8 mouse cellular contexts compared by ENCODE assay signal in the genomic region with DNA sequence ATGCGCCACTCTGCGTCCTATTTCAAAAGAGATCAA. TPM values are rescaled to one million over a fixed set of nuclear protein-coding genes. Genes with fewer than 3 reads are reported as not detected.
DNase-seq lines count a peak whose midpoint lies in the region; ATAC-seq and TF ChIP-seq lines count a peak whose summit lies in the region.

A gene (minus strand): TSS at position 1 of the 36 bp plus-strand sequence.

- intact Hi-C loops in gastrocnemius, adult 2 months (cut with DNase I) = no loop called here

- H3K9ac ChIP-seq in hindbrain, postnatal 0 days (replicated peaks; ENCODE audit: low read length) = peak within 1 kb of the TSS; percentile 76

- no peaks in the 10 kb centered on the region for H3K27me3 ChIP-seq in hindbrain, postnatal 0 days (ENCODE audit: insufficient read depth, low read length)

- H3K4me2 ChIP-seq in hindbrain, postnatal 0 days (ENCODE audit: low read depth, low read length) = peak within 1 kb of the TSS; percentile 68

- 0% methylated on average over 2 of the region's 2 CpGs for WGBS in hindbrain, postnatal 0 days

- ATAC-seq in hindbrain, postnatal 0 days = no peak
- ATAC-seq in megakaryocyte, adult 5-6 weeks (ENCODE audit: poor library complexity, severe bottlenecking) = no peak

- peak within 1 kb of the TSS; percentile 92 for H3K27ac ChIP-seq in gastrocnemius, adult 2 months
- H3K27ac ChIP-seq in hindbrain, postnatal 0 days = peak within 1 kb of the TSS; percentile 95

- peaks cover 7% of the 10 kb centered on the region; the same call in 1 of the 2 replicates for H3K4me1 ChIP-seq in hindbrain, postnatal 0 days (ENCODE audit: insufficient read depth, low read length)

- no peak for TF ChIP-seq CTCF in gastrocnemius, adult 2 months (IDR thresholded peaks at IDR 0.05)
- no peak for TF ChIP-seq CTCF in hindbrain, postnatal 0 days (IDR thresholded peaks at IDR 0.05; ENCODE audit: low read depth)

- H3K4me3 ChIP-seq in gastrocnemius, adult 2 months = peak within 1 kb of the TSS; percentile 95
- peak within 1 kb of the TSS; percentile 90 for H3K4me3 ChIP-seq in hindbrain, postnatal 0 days (ENCODE audit: low read length)

- no peak for DNase-seq in heart, adult 18-20 months
- no peak for DNase-seq in heart, adult 9 months (ENCODE audit: low spot score in 2 of 2)
- no peak for DNase-seq in adrenal gland, adult 8-10 months
- DNase-seq in gastrocnemius, adult 2 months = no peak
- DNase-seq in hindbrain, postnatal 0 days (ENCODE audit: low spot score) = no peak
- DNase-seq in Muller cell, postnatal 12 days (ENCODE audit: inconsistent ontology term) = no peak
- DNase-seq in frontal cortex, postnatal 10 days (ENCODE audit: low spot score in 2 of 2) = no peak

- no peaks in the 10 kb centered on the region for H3K9me3 ChIP-seq in hindbrain, postnatal 0 days (ENCODE audit: low read length)

- H3K36me3 ChIP-seq in hindbrain, postnatal 0 days (ENCODE audit: insufficient read depth, low read length) = no peaks in the 10 kb centered on the region

RNA-seq across cellular contexts. Expression of the gene that starts here (rescaled TPM):
- total RNA-seq in heart, adult 18-20 months (2021) = 10 to 100 TPM; 41.8 to 43.8 TPM
- total RNA-seq in adrenal gland, adult 8-10 months (2022) = 10 to 100 TPM; 30.9 to 55.9 (median 45.0) TPM
- total RNA-seq in gastrocnemius, adult 2 months (2021) = 10 to 100 TPM; 14.1 to 22.4 TPM
- total RNA-seq in hindbrain, postnatal 0 days (2014; rRNA removed) = 71.8 and 91.3 TPM in 2 replicates
- polyA plus RNA-seq in hindbrain, postnatal 0 days (2015; fragmentation: Nextera tagmentation; extraction: Ambion mirVana) = 40.1 and 44.7 TPM in 2 replicates
- total RNA-seq in megakaryocyte, adult 5-6 weeks (2015) = 71.2 and 79.5 TPM in 2 replicates
- total RNA-seq in megakaryocyte, adult 5-6 weeks (2017) = 75.3 and 77.6 TPM in 2 replicates
